ENCODE assay signal across 17 mouse cellular contexts in genomic region chr8:90656436-90657090, GRCm38 (mm10).
A peak's percentile ranks its signal among the peaks of the same experiment; 100 is the strongest.
DNase-seq lines count a peak whose midpoint lies in the region; ATAC-seq and TF ChIP-seq lines count a peak whose summit lies in the region.
"Had no signal": no experiment of that assay in that cellular context is flagged by ENCODE, and none has a peak within 500 bp of the region (broad histone marks: within the 10 kb centered on the region; RNA-seq: fewer than 3 reads in every experiment).

No protein-coding gene starts in this region.

- peak; percentile 2 for DNase-seq in cerebellum, adult 9-10 months
- DNase-seq in cerebellum, postnatal 4 days (ENCODE audit: low spot score in 2 of 2), result no peak
- no peak for DNase-seq in heart, postnatal 25 days (ENCODE audit: low spot score)
- DNase-seq in forebrain, postnatal 0 days, result peak; percentile 57
- no peak for DNase-seq in cerebellum, adult 9-11 months
- DNase-seq in ovary, adult 18-20 months (ENCODE audit: low spot score), result no peak
- DNase-seq: adrenal gland, adult 2 months; kidney, adult 9 months; kidney, postnatal 4 days; lung, postnatal 10 days; right cerebral cortex, postnatal 14 days; thymus, adult 2 months had no signal

- H3K27me3 ChIP-seq in heart, embryonic 16.5 days (ENCODE audit: control insufficient read depth, insufficient read depth, low read length), result no peaks in the 10 kb centered on the region
- no peaks in the 10 kb centered on the region for H3K27me3 ChIP-seq in forebrain, postnatal 0 days (ENCODE audit: insufficient read depth, low read length)
- H3K27me3 ChIP-seq in midbrain, embryonic 16.5 days (ENCODE audit: control insufficient read depth, insufficient read depth, low read depth, low read length), result no peaks in the 10 kb centered on the region
- H3K27me3 ChIP-seq: embryonic facial prominence, embryonic 12.5 days; limb, embryonic 15.5 days; stomach, embryonic 15.5 days had no signal

- ATAC-seq in heart, embryonic 16.5 days (replicated peaks; ENCODE audit: extremely low read depth, insufficient read depth, low FRiP score), result no peak
- ATAC-seq in forebrain, postnatal 0 days, result no peak
- ATAC-seq in midbrain, embryonic 16.5 days, result no peak

- TF ChIP-seq CTCF in forebrain, postnatal 0 days (IDR thresholded peaks at IDR 0.05; ENCODE audit: low read depth), result no peak

- H3K9me3 ChIP-seq in heart, embryonic 16.5 days (replicated peaks; ENCODE audit: control insufficient read depth, low read length), result no peaks in the 10 kb centered on the region; the same call in 1 of the 2 replicates
- H3K9me3 ChIP-seq in forebrain, postnatal 0 days (ENCODE audit: low read length), result no peaks in the 10 kb centered on the region
- H3K9me3 ChIP-seq in midbrain, embryonic 16.5 days (replicated peaks; ENCODE audit: control insufficient read depth, low read length, poor library complexity, severe bottlenecking), result no peaks in the 10 kb centered on the region
- H3K9me3 ChIP-seq: embryonic facial prominence, embryonic 12.5 days; limb, embryonic 15.5 days; stomach, embryonic 15.5 days had no signal

- H3K4me3 ChIP-seq in heart, embryonic 16.5 days (ENCODE audit: low read length), result no peak overlapping the region
- H3K4me3 ChIP-seq in forebrain, postnatal 0 days (ENCODE audit: low read depth, low read length), result no peak overlapping the region
- no peak overlapping the region for H3K4me3 ChIP-seq in midbrain, embryonic 16.5 days (ENCODE audit: low read depth, low read length)
- H3K4me3 ChIP-seq: embryonic facial prominence, embryonic 12.5 days; limb, embryonic 15.5 days; stomach, embryonic 15.5 days had no signal

- peaks cover 17% of the 10 kb centered on the region for H3K4me1 ChIP-seq in heart, embryonic 16.5 days (ENCODE audit: control insufficient read depth, insufficient read depth, low read length)
- peaks cover 6% of the 10 kb centered on the region; the same call in 1 of the 2 replicates for H3K4me1 ChIP-seq in forebrain, postnatal 0 days (ENCODE audit: insufficient read depth)
- peaks cover 9% of the 10 kb centered on the region for H3K4me1 ChIP-seq in midbrain, embryonic 16.5 days (ENCODE audit: control insufficient read depth, insufficient read depth, low read length)
- H3K4me1 ChIP-seq: embryonic facial prominence, embryonic 12.5 days had no signal

- H3K4me2 ChIP-seq in heart, embryonic 16.5 days (ENCODE audit: low read depth, low read length), result peak overlapping the region; percentile 27; the same call in 1 of the 2 replicates
- H3K4me2 ChIP-seq in forebrain, postnatal 0 days (ENCODE audit: low read depth), result 0 out of 2 replicates have a peak overlapping the region, but pooled peaks have one; percentile 11
- H3K4me2 ChIP-seq in midbrain, embryonic 16.5 days (ENCODE audit: low read length), result peak overlapping the region; percentile 31; the same call in 1 of the 2 replicates
- H3K4me2 ChIP-seq: embryonic facial prominence, embryonic 12.5 days; limb, embryonic 15.5 days; stomach, embryonic 15.5 days had no signal

- intact Hi-C loops in heart, postnatal 25 days (cut with DNase I), result loop anchor here (2.0 kb wide), 2 partner anchors 656 to 806 kb away; no protein-coding TSS in a partner anchor

- peak overlapping the region; percentile 63 for H3K27ac ChIP-seq in heart, embryonic 16.5 days (ENCODE audit: low read length)
- no peak overlapping the region for H3K27ac ChIP-seq in forebrain, postnatal 0 days (ENCODE audit: low read depth, low read length)
- H3K27ac ChIP-seq in midbrain, embryonic 16.5 days (ENCODE audit: low read length), result no peak overlapping the region; the same call in 1 of the 2 replicates
- H3K27ac ChIP-seq: embryonic facial prominence, embryonic 12.5 days; limb, embryonic 15.5 days; stomach, embryonic 15.5 days had no signal

- WGBS in heart, embryonic 16.5 days, result 75% methylated on average over 5 of the region's 5 CpGs
- WGBS in forebrain, postnatal 0 days, result 23% methylated on average over 5 of the region's 5 CpGs
- WGBS in midbrain, embryonic 16.5 days, result 42% methylated on average over 5 of the region's 5 CpGs

- no peaks in the 10 kb centered on the region for H3K36me3 ChIP-seq in heart, embryonic 16.5 days (ENCODE audit: control insufficient read depth, insufficient read depth)
- H3K36me3 ChIP-seq in forebrain, postnatal 0 days (ENCODE audit: insufficient read depth), result no peaks in the 10 kb centered on the region
- no peaks in the 10 kb centered on the region for H3K36me3 ChIP-seq in midbrain, embryonic 16.5 days (ENCODE audit: control insufficient read depth, insufficient read depth, low read length)
- H3K36me3 ChIP-seq: embryonic facial prominence, embryonic 12.5 days; limb, embryonic 15.5 days; stomach, embryonic 15.5 days had no signal

- H3K9ac ChIP-seq in heart, embryonic 16.5 days (ENCODE audit: low read length), result no peak overlapping the region
- no peak overlapping the region for H3K9ac ChIP-seq in forebrain, postnatal 0 days
- H3K9ac ChIP-seq in midbrain, embryonic 16.5 days (ENCODE audit: low read depth, low read length), result no peak overlapping the region
- H3K9ac ChIP-seq: embryonic facial prominence, embryonic 12.5 days; limb, embryonic 15.5 days; stomach, embryonic 15.5 days had no signal

Comparison
In these comparisons a context has a peak if more than half of its experiments do, and no peak if none do; other contexts are left out.
1. DNase-seq: peak in cerebellum, adult 9-10 months (single experiment) and forebrain, postnatal 0 days (single experiment); none in cerebellum, postnatal 4 days (0 of 2), heart, postnatal 25 days (single experiment), cerebellum, adult 9-11 months (single experiment) and ovary, adult 18-20 months (single experiment).
2. Peak in every context shown above with its lines, with median percentiles within 50 percentile points of each other: H3K4me2 ChIP-seq.